Mouse (Mus musculus) MEL (cell line): Measurements from ENCODE around the gene B3gat2. TPM values are rescaled to one million over a fixed set of nuclear protein-coding genes. Genes with fewer than 3 reads are reported as not detected.

ENCODE experiments used
- DNase-seq: peaks from one replicate; pipeline ENCODE4 v3.0.0; 2011; ENCODE audit warnings: low read depth, low spot score
- H3K27ac ChIP-seq: 2 replicates; pipeline ENCODE4 v1.5.1; 2012; ENCODE audit warnings: low read depth, mild to moderate bottlenecking, control low read depth, low read length, moderate library complexity; ENCODE audit not compliant: control insufficient read depth
- H3K27me3 ChIP-seq, 2 experiments: fragments of 150-350 bp in 1 of 2; sonication (generic) in 1 of 2; 2 replicates each; pipeline ENCODE4 v1.6.1; 2012; ENCODE audit warnings: low read length in 2 of 2, mild to moderate bottlenecking in 2 of 2, improper control_type of control experiment in 1 of 2, moderate library complexity in 1 of 2; ENCODE audit not compliant: insufficient read depth in 2 of 2, control insufficient read depth in 1 of 2
- H3K36me3 ChIP-seq, 2 experiments: 2 replicates each; pipeline ENCODE4 v1.6.1; 2012 to 2014; ENCODE audit warnings: low read length in 2 of 2, improper control_type of control experiment in 1 of 2, inconsistent platforms in 1 of 2, mild to moderate bottlenecking in 1 of 2; ENCODE audit not compliant: insufficient read depth in 2 of 2, control insufficient read depth in 1 of 2
- H3K4me1 ChIP-seq, 2 experiments: fragments of 150-350 bp in 1 of 2; sonication (generic) in 1 of 2; 2 replicates each; pipeline ENCODE4 v1.6.1; 2012; ENCODE audit warnings: low read length in 2 of 2, improper control_type of control experiment in 1 of 2, mild to moderate bottlenecking in 1 of 2; ENCODE audit not compliant: insufficient read depth in 2 of 2, control insufficient read depth in 1 of 2
- H3K4me3 ChIP-seq, 2 experiments: fragments of 150-350 bp in 1 of 2; sonication (generic) in 1 of 2; 2 replicates each; pipeline ENCODE4 v1.5.1; 2012; ENCODE audit warnings: low read depth in 2 of 2, low read length in 2 of 2, mild to moderate bottlenecking in 2 of 2, moderate library complexity in 2 of 2, control low read depth in 1 of 2, improper control_type of control experiment in 1 of 2; ENCODE audit not compliant: control insufficient read depth in 1 of 2, insufficient read depth in 1 of 2
- H3K79me2 ChIP-seq: 2 replicates; pipeline ENCODE4 v1.6.1; 2012; ENCODE audit warnings: mild to moderate bottlenecking, low read length, moderate library complexity; ENCODE audit not compliant: control insufficient read depth, poor library complexity, insufficient read depth
- H3K9ac ChIP-seq: 2 replicates; pipeline ENCODE4 v1.6.1; 2012; ENCODE audit warnings: low read depth, mild to moderate bottlenecking, control low read depth, low read length, moderate library complexity; ENCODE audit not compliant: control insufficient read depth, poor library complexity, severe bottlenecking
- H3K9me3 ChIP-seq: fragments of 150-350 bp; sonication (generic); replicated peaks from 2 replicates; pipeline ENCODE4 v1.6.1; 2012; ENCODE audit warnings: mild to moderate bottlenecking, low read length, improper control_type of control experiment, moderate library complexity; ENCODE audit not compliant: insufficient read depth
- CHD1 ChIP-seq: IDR thresholded peaks from 2 replicates; pipeline ENCODE4 v1.6.1; 2012; ENCODE audit warnings: low read depth, mild to moderate bottlenecking, inconsistent platforms, low read length, improper control_type of control experiment
- CHD2 ChIP-seq: IDR thresholded peaks from 2 replicates; pipeline ENCODE4 v1.6.1; 2011; ENCODE audit warnings: low read length, improper control_type of control experiment
- CTCF ChIP-seq, 3 experiments: IDR thresholded peaks in 2 of 3; conservative IDR thresholded peaks in 1 of 3; 2 replicates each; pipeline ENCODE4 v1.5.1; 2011 to 2012; ENCODE audit warnings: low read length in 3 of 3, low read depth in 2 of 3, mild to moderate bottlenecking in 2 of 3, improper control_type of control experiment in 1 of 3, inconsistent platforms in 1 of 3, mixed read lengths in 1 of 3, moderate library complexity in 1 of 3; ENCODE audit not compliant: control insufficient read depth in 1 of 3, insufficient read depth in 1 of 3, poor library complexity in 1 of 3, severe bottlenecking in 1 of 3
- HCFC1 ChIP-seq: IDR thresholded peaks from 2 replicates; pipeline ENCODE4 v1.6.1; 2012; ENCODE audit warnings: low read depth, mild to moderate bottlenecking, inconsistent platforms, low read length, improper control_type of control experiment, moderate library complexity
- MAFK ChIP-seq: IDR thresholded peaks from 2 replicates; pipeline ENCODE4 v1.6.1; 2011; ENCODE audit warnings: low read depth, mild to moderate bottlenecking, low read length, improper control_type of control experiment, borderline replicate concordance
- MAZ ChIP-seq: IDR thresholded peaks from 2 replicates; pipeline ENCODE4 v1.6.1; 2012; ENCODE audit warnings: low read depth, mild to moderate bottlenecking, inconsistent platforms, low read length, improper control_type of control experiment
- MXI1 ChIP-seq: IDR thresholded peaks from 2 replicates; pipeline ENCODE4 v1.6.1; 2011; ENCODE audit warnings: mild to moderate bottlenecking, low read depth, low read length, improper control_type of control experiment
- MYB ChIP-seq: IDR thresholded peaks from 2 replicates; pipeline ENCODE4 v1.6.1; 2011; ENCODE audit warnings: mild to moderate bottlenecking, low read depth, low read length, improper control_type of control experiment
- POLR2A ChIP-seq, 2 experiments: IDR thresholded peaks; 2 replicates each; pipeline ENCODE4 v1.6.1; 2011 to 2012; ENCODE audit warnings: low read length in 2 of 2, mild to moderate bottlenecking in 2 of 2, control low read depth in 1 of 2, improper control_type of control experiment in 1 of 2, low read depth in 1 of 2, moderate library complexity in 1 of 2; ENCODE audit not compliant: control insufficient read depth in 1 of 2, insufficient read depth in 1 of 2, poor library complexity in 1 of 2
- POLR2AphosphoS2 ChIP-seq: IDR thresholded peaks from 2 replicates; pipeline ENCODE4 v1.6.1; 2011; ENCODE audit warnings: low read length, improper control_type of control experiment
- RCOR1 ChIP-seq: IDR thresholded peaks from 2 replicates; pipeline ENCODE4 v1.6.1; 2012; ENCODE audit warnings: low read depth, mild to moderate bottlenecking, inconsistent platforms, low read length, improper control_type of control experiment
- SMC3 ChIP-seq: IDR thresholded peaks from 2 replicates; pipeline ENCODE4 v1.6.1; 2011; ENCODE audit warnings: low read depth, low read length, improper control_type of control experiment
- TAL1 ChIP-seq: IDR thresholded peaks from 2 replicates; pipeline ENCODE4 v1.6.1; 2012; ENCODE audit warnings: mild to moderate bottlenecking, inconsistent platforms, low read length, moderate library complexity, mixed read lengths
- TCF12 ChIP-seq: IDR thresholded peaks from 2 replicates; pipeline ENCODE4 v1.6.1; 2014; ENCODE audit warnings: low read depth, mild to moderate bottlenecking, inconsistent platforms, low read length, improper control_type of control experiment, moderate library complexity
- USF2 ChIP-seq, 2 experiments: IDR thresholded peaks; 2 replicates each; pipeline ENCODE4 v1.6.1; 2011 to 2012; ENCODE audit warnings: improper control_type of control experiment in 2 of 2, low read length in 2 of 2, borderline replicate concordance in 1 of 2, inconsistent platforms in 1 of 2, low read depth in 1 of 2, mild to moderate bottlenecking in 1 of 2; ENCODE audit not compliant: insufficient read depth in 1 of 2
- ZKSCAN1 ChIP-seq: IDR thresholded peaks from 2 replicates; pipeline ENCODE4 v1.6.1; 2012; ENCODE audit warnings: low read depth, mild to moderate bottlenecking, inconsistent platforms, low read length, improper control_type of control experiment, moderate library complexity
- ZNF384 ChIP-seq: IDR thresholded peaks from 2 replicates; pipeline ENCODE4 v1.6.1; 2012; ENCODE audit warnings: low read depth, mild to moderate bottlenecking, inconsistent platforms, low read length, improper control_type of control experiment
- polyA plus RNA-seq, 2 experiments: library from polyadenylated mRNA; stranded (reverse) in 1 of 2; unstranded in 1 of 2; fragments of >175 nt in 1 of 2; fragments of >200 nt in 1 of 2; gene quantifications; 2 replicates each; pipeline versions ENCODE4 v1.2.1 to v1.2.4; 2012; ENCODE audit warnings: low replicate concordance in 2 of 2, low read depth in 1 of 2; ENCODE audit not compliant: insufficient read length in 2 of 2, insufficient read depth in 1 of 2, missing spikeins in 1 of 2
- total RNA-seq: library from RNA; depleted of rRNA; stranded (reverse); fragments of 300-350 nt; gene quantifications from 2 replicates; pipeline ENCODE4 v1.2.3, GENCODE M21; 2012

B3gat2 gene
- total and polyA plus RNA-seq, 3 experiments: 0.75 to 0.77 TPM; not detected in 1

GRCm38 (mm10) chr1:23753591-23753990, 8.0 kb upstream of the B3gat2 start:
- Histone ChIP-seq H3K4me3 (no peak overlapping the region), H3K4me1 (no peaks in the 10 kb centered on the region), H3K27me3 (no peaks in the 10 kb centered on the region), H3K9me3 (no peaks in the 10 kb centered on the region), H3K27ac (no peak overlapping the region), H3K9ac (no peak overlapping the region), H3K36me3 (no peaks in the 10 kb centered on the region), H3K79me2 (no peaks in the 10 kb centered on the region)
- TF ChIP-seq MAZ: no peak
- TF ChIP-seq SMC3: no peak
- no peak for TF ChIP-seq RCOR1
- no peak for TF ChIP-seq MXI1
- TF ChIP-seq CHD1: no peak
- no peak for TF ChIP-seq HCFC1
- no peak for TF ChIP-seq CHD2
- TF ChIP-seq MYB: no peak
- no peak for DNase-seq

DNA sequence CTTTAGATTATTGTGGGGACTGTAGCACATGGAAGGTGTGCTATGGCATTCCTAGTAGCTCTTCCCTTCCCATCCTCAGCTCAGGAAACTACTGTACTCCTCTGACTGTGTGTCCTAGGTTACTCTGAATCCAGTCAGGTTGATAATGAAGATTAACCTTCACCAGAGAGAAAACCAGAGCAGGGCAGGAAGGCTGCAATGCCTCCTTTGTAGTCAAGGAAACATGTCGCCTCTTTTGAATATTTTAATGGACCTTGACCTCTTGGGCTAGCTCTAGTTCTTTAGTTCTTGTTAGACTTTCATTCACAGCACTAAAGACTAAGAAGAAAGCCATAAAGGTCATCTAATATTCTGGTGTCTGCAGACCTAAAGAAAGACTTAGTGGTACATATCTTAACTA, 7.2 kb upstream of the B3gat2 start:
- Histone ChIP-seq H3K9me3 (no peaks in the 10 kb centered on the region), H3K36me3 (no peaks in the 10 kb centered on the region), H3K4me1 (no peaks in the 10 kb centered on the region), H3K27me3 (no peaks in the 10 kb centered on the region), H3K79me2 (no peaks in the 10 kb centered on the region), H3K27ac (no peak overlapping the region), H3K9ac (no peak overlapping the region), H3K4me3 (no peak overlapping the region)
- no peak for DNase-seq
- TF ChIP-seq CHD2 (no peak), CTCF (IDR thresholded peaks at IDR 0.05 in 2 of 3, conservative IDR thresholded peaks at IDR 0.05 in 1 of 3; ENCODE audit: control insufficient read depth in 1 of 3, insufficient read depth in 1 of 3, low read depth in 2 of 3, low read length in 3 of 3, poor library complexity in 1 of 3, severe bottlenecking in 1 of 3) (no peak), ZNF384 (no peak), MAZ (no peak)

DNA sequence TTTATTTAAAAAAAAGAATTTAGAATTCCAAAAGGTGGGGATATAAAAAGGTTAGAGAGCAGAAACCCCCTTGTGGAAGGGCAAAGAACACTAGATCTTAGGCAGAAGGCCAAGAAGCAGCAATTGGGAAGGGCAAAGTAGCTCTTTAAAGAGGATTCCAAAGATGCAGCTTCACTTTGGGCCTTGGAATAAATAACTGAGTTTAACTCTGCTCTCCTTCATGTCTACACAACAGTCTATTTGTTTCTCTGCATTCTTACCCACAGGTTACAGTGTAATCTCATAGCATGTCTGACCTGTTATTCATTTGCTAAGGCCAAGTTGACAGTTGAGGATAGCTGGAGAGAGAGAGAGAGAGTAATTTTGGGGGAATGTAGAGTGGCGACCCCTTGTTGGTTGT, 6.6 kb upstream of the B3gat2 start:
- H3K9ac ChIP-seq: no peak overlapping the region
- no peak overlapping the region for H3K4me3 ChIP-seq
- no peaks in the 10 kb centered on the region for H3K27me3 ChIP-seq
- no peak for DNase-seq
- H3K79me2 ChIP-seq: no peaks in the 10 kb centered on the region
- no peaks in the 10 kb centered on the region for H3K36me3 ChIP-seq
- H3K4me1 ChIP-seq: no peaks in the 10 kb centered on the region
- no peak overlapping the region for H3K27ac ChIP-seq
- TF ChIP-seq CTCF (IDR thresholded peaks at IDR 0.05 in 2 of 3, conservative IDR thresholded peaks at IDR 0.05 in 1 of 3; ENCODE audit: control insufficient read depth in 1 of 3, insufficient read depth in 1 of 3, low read depth in 2 of 3, low read length in 3 of 3, poor library complexity in 1 of 3, severe bottlenecking in 1 of 3) (no peak), TAL1 (no peak), POLR2AphosphoS2 (no peak), POLR2A (IDR thresholded peaks at IDR 0.05; ENCODE audit: control insufficient read depth in 1 of 2, insufficient read depth in 1 of 2, low read depth in 1 of 2, low read length in 2 of 2, poor library complexity in 1 of 2) (no peak), TCF12 (no peak), USF2 (IDR thresholded peaks at IDR 0.05; ENCODE audit: borderline replicate concordance in 1 of 2, insufficient read depth in 1 of 2, low read depth in 1 of 2, low read length in 2 of 2) (no peak), ZKSCAN1 (no peak), MAFK (no peak)
- H3K9me3 ChIP-seq: no peaks in the 10 kb centered on the region
